Mouse (Mus musculus): ENCODE data around the gene Thy1.

GRCm38 (mm10) chr9:44095781-44096180 lies 52.6 kb downstream of the Thy1 start:
- TF ChIP-seq CTCF (IDR thresholded peaks at IDR 0.05; ENCODE audit: borderline replicate concordance, extremely low read depth, insufficient read depth, insufficient read length) (no peak), POLR2A (IDR thresholded peaks at IDR 0.05; ENCODE audit: borderline replicate concordance, extremely low read depth, insufficient read depth, insufficient read length, poor library complexity, severe bottlenecking) (no peak)

Measured in brain, embryonic 14.5 days (tissue).